Mouse (Mus musculus) bone marrow macrophage, adult 2 months (primary cell): ENCODE results near the gene Col20a1. TPM values are rescaled to one million over a fixed set of nuclear protein-coding genes. Genes with fewer than 3 reads are reported as not detected.
A peak's percentile ranks its signal among the peaks of the same experiment; 100 is the strongest.

Experiments
- H3K27ac ChIP-seq: 2 replicates; pipeline ENCODE4 v1.5.1; 2012; ENCODE audit warnings: low read depth, low read length; ENCODE audit not compliant: insufficient read depth
- H3K4me1 ChIP-seq: 2 replicates; pipeline ENCODE4 v1.6.1; 2012; ENCODE audit warnings: low read length; ENCODE audit not compliant: control insufficient read depth, insufficient read depth
- H3K4me3 ChIP-seq: 2 replicates; pipeline ENCODE4 v1.5.1; 2012; ENCODE audit warnings: mild to moderate bottlenecking, low read length, moderate library complexity; ENCODE audit not compliant: insufficient read depth
- CTCF ChIP-seq: IDR thresholded peaks from 2 replicates; pipeline ENCODE4 v1.5.1; 2012; ENCODE audit warnings: low read depth, mild to moderate bottlenecking, low read length, moderate library complexity
- POLR2A ChIP-seq: IDR thresholded peaks from 2 replicates; pipeline ENCODE4 v1.6.1; 2012; ENCODE audit warnings: mild to moderate bottlenecking, low read depth, low read length, borderline replicate concordance
- polyA plus RNA-seq: library from polyadenylated mRNA; stranded (reverse); fragments of >200 nt; gene quantifications from 2 replicates; pipeline ENCODE4 v1.2.4, GENCODE M21; 2012; ENCODE audit not compliant: missing spikeins, insufficient read depth, insufficient read length

Col20a1 gene
- polyA plus RNA-seq, 1 experiment = 1.9 TPM

GRCm38 (mm10) chr2:181052171-181052570, 65.8 kb downstream of the Col20a1 start:
- H3K27ac ChIP-seq = no peak overlapping the region
- H3K4me1 ChIP-seq = no peaks in the 10 kb centered on the region
- TF ChIP-seq CTCF (no peak), POLR2A (no peak)
- no peak overlapping the region for H3K4me3 ChIP-seq

GRCm38 (mm10) chr2:181057341-181057740, 71.0 kb downstream of the Col20a1 start:
- TF ChIP-seq CTCF = no peak
- no peak for TF ChIP-seq POLR2A
- Histone ChIP-seq H3K27ac (no peak overlapping the region), H3K4me3 (no peak overlapping the region), H3K4me1 (no peaks in the 10 kb centered on the region)

GRCm38 (mm10) chr2:181058193-181058592, 71.9 kb downstream of the Col20a1 start:
- no peaks in the 10 kb centered on the region for H3K4me1 ChIP-seq
- TF ChIP-seq CTCF = no peak
- TF ChIP-seq POLR2A = no peak
- no peak overlapping the region for H3K27ac ChIP-seq
- no peak overlapping the region for H3K4me3 ChIP-seq

- TF ChIP-seq CTCF (peak; percentile 58), POLR2A (no peak)
- Histone ChIP-seq H3K4me3 (no peak overlapping the region), H3K4me1 (no peaks in the 10 kb centered on the region), H3K27ac (no peak overlapping the region)
Measured at GRCm38 (mm10) chr2:181060127-181060526, 73.8 kb downstream of the Col20a1 start.

GRCm38 (mm10) chr2:181065827-181066226, 79.5 kb downstream of the Col20a1 start:
- Histone ChIP-seq H3K4me3 (no peak overlapping the region), H3K4me1 (no peaks in the 10 kb centered on the region), H3K27ac (no peak overlapping the region)
- TF ChIP-seq POLR2A (no peak), CTCF (no peak)

Other genes with a start within 250 kb of the Col20a1 start
- not detected in 2 replicates for gene Bhlhe23, start 209.6 kb upstream of the Col20a1 start, polyA plus RNA-seq
- gene Ythdf1, start 65.6 kb upstream of the Col20a1 start, polyA plus RNA-seq = 32.4 and 34.0 TPM in 2 replicates
- gene Birc7, start 57.5 kb upstream of the Col20a1 start, polyA plus RNA-seq = not detected in 2 replicates
- gene Nkain4, start 31.8 kb upstream of the Col20a1 start, polyA plus RNA-seq = not detected in 2 replicates
- gene Arfgap1, start 19.3 kb upstream of the Col20a1 start, polyA plus RNA-seq = 30.5 and 35.3 TPM in 2 replicates
- not detected in 2 replicates for gene Chrna4, start 57.0 kb downstream of the Col20a1 start, polyA plus RNA-seq
- not detected in 2 replicates for gene Kcnq2, start 148.8 kb downstream of the Col20a1 start, polyA plus RNA-seq
- 0.39 TPM in 1 of 2 replicates, not detected in the other for gene Eef1a2, start 170.5 kb downstream of the Col20a1 start, polyA plus RNA-seq
- 46.1 and 47.5 TPM in 2 replicates for gene Ppdpf, start 200.7 kb downstream of the Col20a1 start, polyA plus RNA-seq
- gene Ptk6, start 216.3 kb downstream of the Col20a1 start, polyA plus RNA-seq = not detected in 2 replicates
- not detected in 2 replicates for gene Srms, start 226.7 kb downstream of the Col20a1 start, polyA plus RNA-seq
- not detected in 2 replicates for gene Fndc11, start 233.5 kb downstream of the Col20a1 start, polyA plus RNA-seq